Mouse (Mus musculus) lung, postnatal 0 days (tissue): Measurements from ENCODE around the gene Rufy3.

Experiments used
- CTCF ChIP-seq: IDR thresholded peaks from 2 replicates; pipeline ENCODE4 v1.5.1; 2016; ENCODE audit warnings: antibody characterized with exemption, mild to moderate bottlenecking
- EP300 ChIP-seq: IDR thresholded peaks from 2 replicates; pipeline ENCODE4 v1.6.1; 2016; ENCODE audit warnings: antibody characterized with exemption, mild to moderate bottlenecking, control low read depth

- TF ChIP-seq CTCF: no peak
- no peak for TF ChIP-seq EP300
Measured at GRCm38 (mm10) chr5:88634076-88634475, 69.2 kb downstream of the Rufy3 start.
